Mouse (Mus musculus) cerebellum, adult 9-10 months (tissue): ENCODE measurements around the gene Stag1.
A peak's percentile ranks its signal among the peaks of the same experiment; 100 is the strongest.

Experiments used
- DNase-seq: peaks from one replicate; pipeline ENCODE4 v3.0.0; 2022

Gene Stag1

DNA sequence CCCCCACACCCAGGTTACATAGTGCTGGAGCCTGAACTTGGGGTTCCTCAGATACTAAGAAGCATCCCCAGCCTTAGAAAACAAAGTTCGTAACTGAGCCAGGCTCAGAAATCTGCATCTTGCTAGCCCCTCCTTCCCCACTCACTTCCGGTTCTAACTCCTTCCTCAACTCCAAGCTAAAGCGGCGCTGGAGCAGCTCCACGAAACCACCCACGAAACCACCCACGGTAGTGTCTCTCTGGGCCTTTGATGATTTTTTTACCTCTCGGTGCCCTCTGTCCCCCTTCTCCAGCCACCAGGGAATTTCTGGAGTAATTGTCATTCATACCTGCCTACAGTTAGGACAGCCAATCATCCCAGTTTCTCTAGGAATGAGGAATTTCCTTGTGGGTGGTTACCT lies at the start of gene Stag1:
TSS of gene Stag1 (plus strand) at position 253 of the 400 bp plus-strand sequence.
- no peak for DNase-seq

- DNase-seq = no peak
Observed at GRCm38 (mm10) chr9:100548313-100548712, 49.3 kb upstream of the Stag1 start.

DNA sequence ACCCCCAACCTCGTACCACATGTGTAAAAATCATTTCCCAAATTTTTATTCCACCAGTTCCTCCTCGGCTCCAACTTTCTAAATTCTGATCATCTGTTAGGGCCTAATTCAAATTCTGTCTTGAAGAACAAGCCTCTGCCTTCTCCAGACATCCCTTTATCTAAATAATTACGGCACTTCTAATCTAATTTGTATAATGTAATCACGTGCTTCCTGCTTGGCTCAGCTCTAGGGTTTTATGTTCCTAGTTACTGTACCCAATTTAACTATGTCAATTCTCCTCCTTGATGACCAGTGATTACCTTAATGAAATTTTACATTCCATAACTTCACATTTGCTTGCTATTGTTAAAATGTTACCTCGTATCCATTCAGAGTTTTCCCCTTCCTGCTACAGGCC lies 41.9 kb upstream of the Stag1 start:
- no peak for DNase-seq

GRCm38 (mm10) chr9:100558023-100558573 lies 39.5 kb upstream of the Stag1 start:
- DNase-seq = no peak

GRCm38 (mm10) chr9:100558991-100559390 lies 38.6 kb upstream of the Stag1 start:
- DNase-seq = peak; percentile 85

- peak; percentile 87 for DNase-seq
Observed at GRCm38 (mm10) chr9:100560251-100560890, 37.2 kb upstream of the Stag1 start.

DNA sequence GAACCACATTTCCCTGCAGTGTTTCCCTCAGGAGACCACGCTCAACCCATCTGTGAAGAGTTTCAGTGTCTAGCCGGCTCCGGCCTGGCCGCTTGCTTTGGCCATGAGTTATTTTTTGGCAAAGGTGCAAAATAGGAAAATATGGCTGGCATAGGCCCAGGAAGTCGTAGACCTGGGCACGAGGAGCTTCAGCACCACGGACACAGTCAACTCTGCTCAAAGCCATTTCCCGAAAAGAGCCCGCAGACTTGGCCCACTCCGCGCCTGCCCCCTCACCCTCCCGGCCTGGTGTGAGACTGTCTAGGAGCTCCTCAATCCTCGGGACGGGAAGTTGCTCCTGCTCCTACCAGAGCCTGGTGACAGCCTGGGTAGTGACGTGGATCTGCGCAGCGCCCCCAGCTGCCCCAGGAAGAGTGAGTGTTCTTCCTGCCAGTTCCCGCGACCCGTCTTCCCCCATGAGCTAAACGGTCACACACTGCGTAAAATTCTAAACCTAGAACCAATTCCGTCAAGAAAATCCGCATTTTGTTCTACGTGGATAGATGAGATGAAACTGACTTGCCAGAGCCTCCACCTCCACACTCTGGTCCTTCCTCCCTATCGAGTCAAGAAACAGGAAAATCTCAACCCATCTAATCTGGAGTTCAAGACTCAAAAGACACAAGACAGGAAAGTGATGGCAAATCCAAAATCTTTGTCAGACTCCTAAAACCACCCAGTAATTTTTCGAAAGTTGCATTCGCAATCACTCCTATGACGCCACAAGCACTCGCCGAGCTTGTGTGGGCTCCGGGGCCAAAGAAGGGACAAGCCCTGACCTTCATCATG lies 27.6 kb upstream of the Stag1 start:
- DNase-seq = peak; percentile 94

GRCm38 (mm10) chr9:100570626-100571233 lies 26.9 kb upstream of the Stag1 start, which contains the start of gene Slc35g2:
TSS of gene Slc35g2 (minus strand) at chr9:100571090.
- peak; percentile 73 for DNase-seq

DNA sequence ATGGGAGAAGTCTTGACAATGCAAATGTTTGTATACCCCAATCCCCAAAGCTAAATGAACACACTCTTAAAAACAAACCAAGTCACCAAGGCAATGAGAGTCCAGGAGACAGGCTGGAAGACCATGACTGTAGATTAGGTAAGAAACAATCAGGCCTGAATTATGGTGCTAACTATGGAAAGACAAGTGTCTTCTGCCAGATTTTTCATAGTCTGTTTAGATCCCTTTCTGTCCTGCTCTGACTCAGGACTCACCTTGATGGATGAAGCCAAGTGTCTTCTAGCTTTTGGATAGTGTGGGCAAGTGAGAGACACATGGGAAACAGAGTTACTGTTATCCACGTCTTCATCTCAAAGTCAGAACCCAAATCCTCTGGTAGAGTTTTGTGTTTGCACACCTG lies 26.1 kb upstream of the Stag1 start:
- peak; percentile 55 for DNase-seq

- peak; percentile 24 for DNase-seq
Observed at GRCm38 (mm10) chr9:100573300-100573699, 24.3 kb upstream of the Stag1 start.

DNA sequence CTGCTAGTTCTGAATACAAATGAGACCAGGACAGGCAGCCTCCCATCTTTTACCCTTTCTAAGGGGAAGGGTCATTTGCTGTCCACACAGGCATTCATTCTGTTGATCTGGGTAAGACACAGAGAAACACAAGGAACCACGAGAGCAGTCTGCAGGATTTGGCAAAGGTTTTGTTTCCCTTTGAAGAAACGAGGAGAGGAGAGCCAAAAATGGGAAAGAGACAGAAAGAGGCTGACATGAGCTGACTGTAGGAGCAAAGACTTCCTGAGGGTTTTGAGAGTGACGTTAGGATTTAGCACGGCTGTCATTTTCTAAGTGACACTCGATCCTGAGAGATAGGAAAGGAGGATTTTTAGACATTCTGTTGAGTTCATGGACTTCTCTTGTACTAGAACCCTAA lies 23.7 kb upstream of the Stag1 start:
- DNase-seq = peak; percentile 26

DNA sequence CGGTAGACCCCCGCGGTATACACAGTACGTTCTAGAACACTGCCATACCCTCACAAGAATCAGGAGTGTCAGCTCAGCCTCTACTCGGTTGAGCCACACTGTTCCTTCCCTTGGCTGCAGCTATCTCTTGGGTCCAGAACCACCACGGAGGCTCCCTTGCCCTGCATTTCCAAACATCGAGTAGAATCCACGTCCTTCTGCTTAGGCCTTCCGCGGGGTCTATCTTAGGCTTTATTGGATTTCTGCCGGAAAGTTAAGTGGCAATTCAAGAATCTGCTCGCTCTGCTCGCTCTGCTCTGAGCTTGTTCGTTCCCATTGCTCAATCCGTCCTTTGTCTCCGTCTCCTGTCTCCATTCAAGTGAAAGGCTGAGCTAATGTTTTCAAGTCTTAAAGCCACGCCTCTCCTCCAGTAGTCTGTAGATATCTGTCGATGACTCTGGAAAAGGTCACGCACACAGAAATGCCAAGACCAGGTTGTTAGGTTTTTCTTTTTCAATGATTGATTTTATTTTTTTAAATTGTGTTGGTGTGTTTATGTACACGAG lies 17.3 kb upstream of the Stag1 start:
- no peak for DNase-seq

- DNase-seq = peak; percentile 80
Observed at GRCm38 (mm10) chr9:100581543-100582492, 15.8 kb upstream of the Stag1 start.

DNA sequence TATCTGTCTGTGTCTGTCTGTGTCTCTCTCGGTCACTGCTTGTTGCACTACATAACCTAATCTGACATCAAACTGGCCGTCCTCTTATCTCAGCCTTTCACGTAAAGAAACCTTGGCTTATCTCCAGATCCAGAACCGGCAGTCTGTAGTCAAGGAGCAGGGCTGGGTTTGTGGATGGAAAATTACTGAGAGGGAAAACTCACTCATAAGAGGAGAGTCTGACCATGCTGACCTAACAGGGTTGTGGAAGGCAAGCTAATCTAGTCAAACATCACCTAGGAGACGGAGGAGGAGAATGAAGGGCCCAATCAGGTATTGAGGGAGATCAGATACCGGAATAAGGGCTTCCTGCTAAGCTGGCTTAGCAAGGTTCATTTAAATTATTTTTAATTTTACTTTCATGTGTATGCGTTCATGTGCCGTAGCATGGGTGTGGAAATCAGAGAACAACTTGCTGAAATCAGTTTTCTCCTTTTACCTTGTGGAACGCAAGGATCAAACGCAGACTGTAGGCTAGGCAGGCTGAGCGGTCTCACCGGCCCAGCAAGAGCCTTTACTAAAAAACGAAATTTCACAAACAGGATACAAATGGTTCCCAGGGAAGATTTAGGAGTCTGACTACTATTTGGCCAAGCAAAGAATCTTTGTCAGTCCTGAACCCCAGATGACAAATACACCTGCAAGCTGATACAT lies 14.6 kb upstream of the Stag1 start:
- peak; percentile 80 for DNase-seq

DNA sequence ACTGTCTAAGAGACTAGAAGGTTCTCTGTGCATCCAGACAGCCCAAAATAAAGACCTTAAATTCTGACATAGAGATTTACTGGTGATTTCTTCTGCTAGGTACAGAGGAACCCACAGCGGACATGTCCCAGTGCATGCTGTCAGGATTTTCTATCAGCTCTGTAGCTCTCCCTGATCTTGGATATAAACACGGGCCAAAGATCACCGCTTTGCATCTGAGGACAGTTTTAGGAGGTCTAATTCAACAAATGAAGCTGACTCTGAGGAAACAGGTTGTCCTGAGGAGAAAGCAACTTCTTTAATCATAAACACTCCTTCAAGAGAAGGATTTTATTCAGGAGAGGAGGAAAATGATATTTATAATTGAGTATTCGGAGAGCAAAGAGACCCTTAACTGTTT lies 13.6 kb upstream of the Stag1 start:
- DNase-seq = no peak

GRCm38 (mm10) chr9:100590462-100590861 lies 7.1 kb upstream of the Stag1 start:
- no peak for DNase-seq

DNA sequence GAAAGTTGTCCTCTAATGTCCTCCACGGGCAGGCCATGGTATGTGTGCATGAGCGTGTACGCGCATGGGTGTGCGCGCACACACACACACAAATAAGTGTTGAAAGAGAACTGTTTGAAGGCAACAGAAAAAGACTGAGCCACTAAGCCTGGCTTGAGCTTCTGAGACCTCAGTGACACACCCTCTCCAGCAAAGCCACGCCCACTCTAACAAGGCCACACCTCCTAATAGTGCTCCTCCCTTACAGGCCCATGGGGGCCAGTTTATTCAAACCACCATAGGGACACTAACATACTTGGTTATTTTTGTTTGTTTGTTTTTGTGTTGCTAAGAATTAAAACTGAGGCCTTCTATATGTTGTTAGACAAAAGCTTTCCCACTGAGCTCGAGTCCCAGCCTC lies 1.3 kb upstream of the Stag1 start:
- no peak for DNase-seq

GRCm38 (mm10) chr9:100599761-100600328 lies 2.2 kb downstream of the Stag1 start:
- DNase-seq = no peak

GRCm38 (mm10) chr9:100602130-100602529 lies 4.5 kb downstream of the Stag1 start:
- DNase-seq = no peak

DNA sequence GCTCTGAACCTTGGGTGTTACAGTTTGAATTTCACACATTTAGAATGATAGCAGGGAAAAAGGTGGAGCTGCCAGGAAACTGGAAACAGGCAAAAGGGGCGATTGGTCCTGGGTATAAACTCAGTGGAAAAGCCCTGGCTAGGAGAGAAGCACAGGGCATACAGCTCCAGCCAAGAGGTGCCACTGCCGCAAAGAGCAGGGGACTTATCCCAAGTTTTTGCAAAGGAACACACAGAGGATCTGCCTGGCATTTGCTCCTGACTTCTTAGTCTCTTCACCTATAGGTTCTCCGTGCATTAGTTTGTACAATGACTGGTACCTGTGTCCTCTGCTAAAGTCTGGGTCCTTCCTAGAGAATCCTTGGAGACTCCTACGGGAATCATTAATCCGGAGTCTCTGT lies 5.6 kb downstream of the Stag1 start:
- DNase-seq = no peak

DNA sequence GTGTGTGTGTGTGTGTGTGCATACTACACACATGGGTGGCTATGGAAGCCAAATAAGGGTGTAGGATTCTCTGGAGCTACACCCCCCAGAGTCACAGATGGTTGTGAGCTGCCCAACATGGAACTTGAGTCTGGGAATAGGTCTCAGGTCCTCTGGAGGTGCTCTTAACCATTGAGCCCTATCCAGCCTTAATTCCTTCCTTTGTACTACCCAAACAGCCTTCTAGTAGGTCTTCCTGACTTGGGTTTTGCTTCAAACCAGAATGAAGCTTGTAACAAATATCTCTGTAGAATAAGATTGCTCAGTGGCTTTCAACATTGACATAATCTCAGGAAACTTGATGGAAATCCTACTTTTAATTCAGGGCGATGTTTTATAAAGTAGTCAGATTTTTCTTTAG lies 7.9 kb downstream of the Stag1 start:
- no peak for DNase-seq
